Mouse (Mus musculus): ENCODE data around the gene Ift52.

- TF ChIP-seq CTCF (conservative IDR thresholded peaks at IDR 0.05; ENCODE audit: insufficient read depth, insufficient read length, low read depth, low read length) (no peak), POLR2A (IDR thresholded peaks at IDR 0.05; ENCODE audit: low read depth, low read length) (no peak)
Observed at GRCm38 (mm10) chr2:162988235-162988634, 28.9 kb upstream of the Ift52 start.
